Mouse (Mus musculus) intestine, embryonic 14.5 days (tissue): ENCODE results near the gene Sys1. TPM values are rescaled to one million over a fixed set of nuclear protein-coding genes. Genes with fewer than 3 reads are reported as not detected.
A peak's percentile ranks its signal among the peaks of the same experiment; 100 is the strongest.

Experiments
- ATAC-seq: fragments of 200-750 bp; cut with Nextera tagmentation; replicated peaks from 2 replicates; pipeline ENCODE4 v1.8.0; 2017; ENCODE audit warnings: low read depth, moderate number of reproducible peaks, moderate TSS enrichment, moderate library complexity; ENCODE audit not compliant: low FRiP score, low TSS enrichment
- DNase-seq: peaks from one replicate; pipeline ENCODE4 v3.0.0-alpha.2; 2018; ENCODE audit warnings: low spot score
- H3K27ac ChIP-seq: fragments of 300-500 bp; sonication (generic); 2 replicates; pipeline ENCODE4 v1.5.1; 2014; ENCODE audit warnings: low read depth, mild to moderate bottlenecking, control low read depth
- H3K27me3 ChIP-seq: fragments of 300-500 bp; sonication (generic); replicated peaks from 2 replicates; pipeline ENCODE4 v1.6.1; 2014; ENCODE audit warnings: low read length, control low read depth; ENCODE audit not compliant: control insufficient read depth, insufficient read depth
- H3K36me3 ChIP-seq: fragments of 300-500 bp; sonication (generic); 2 replicates; pipeline ENCODE4 v1.6.1; 2014; ENCODE audit warnings: low read length, control low read depth; ENCODE audit not compliant: control insufficient read depth, insufficient read depth
- H3K4me1 ChIP-seq: fragments of 300-500 bp; sonication (generic); replicated peaks from 2 replicates; pipeline ENCODE4 v1.6.1; 2014; ENCODE audit warnings: low read length, control low read depth, mixed read lengths; ENCODE audit not compliant: control insufficient read depth, insufficient read depth
- H3K4me2 ChIP-seq: fragments of 300-500 bp; sonication (generic); 2 replicates; pipeline ENCODE4 v1.6.1; 2014; ENCODE audit warnings: low read length
- H3K4me3 ChIP-seq: fragments of 300-500 bp; sonication (generic); 2 replicates; pipeline ENCODE4 v1.5.1; 2014; ENCODE audit warnings: low read depth, low read length, control low read depth, mixed read lengths
- H3K9ac ChIP-seq: fragments of 300-500 bp; sonication (generic); 2 replicates; pipeline ENCODE4 v1.6.1; 2014; ENCODE audit warnings: mild to moderate bottlenecking, low read length
- H3K9me3 ChIP-seq: fragments of 300-500 bp; sonication (generic); 2 replicates; pipeline ENCODE4 v1.6.1; 2016; ENCODE audit warnings: low read length, control low read depth; ENCODE audit not compliant: control insufficient read depth
- WGBS: fragments of 180-500 bp; shearing (Covaris S2); extraction: QIAGEN DNeasy Blood & Tissue Kit; methylation state at CpG from one replicate; pipeline ENCODE4 v1.1.7; 2014; 5-methylcytosine and 5-hydroxymethylcytosine counted together
- polyA plus RNA-seq: library from polyadenylated mRNA; unstranded; fragments of >200 nt; fragmentation: Nextera tagmentation; extraction: Ambion mirVana; gene quantifications from 2 replicates; pipeline ENCODE4 v1.2.1, GENCODE M21; 2014

Gene Sys1
- polyA plus RNA-seq, 1 experiment from 2014 or later: 65.2 TPM

DNA sequence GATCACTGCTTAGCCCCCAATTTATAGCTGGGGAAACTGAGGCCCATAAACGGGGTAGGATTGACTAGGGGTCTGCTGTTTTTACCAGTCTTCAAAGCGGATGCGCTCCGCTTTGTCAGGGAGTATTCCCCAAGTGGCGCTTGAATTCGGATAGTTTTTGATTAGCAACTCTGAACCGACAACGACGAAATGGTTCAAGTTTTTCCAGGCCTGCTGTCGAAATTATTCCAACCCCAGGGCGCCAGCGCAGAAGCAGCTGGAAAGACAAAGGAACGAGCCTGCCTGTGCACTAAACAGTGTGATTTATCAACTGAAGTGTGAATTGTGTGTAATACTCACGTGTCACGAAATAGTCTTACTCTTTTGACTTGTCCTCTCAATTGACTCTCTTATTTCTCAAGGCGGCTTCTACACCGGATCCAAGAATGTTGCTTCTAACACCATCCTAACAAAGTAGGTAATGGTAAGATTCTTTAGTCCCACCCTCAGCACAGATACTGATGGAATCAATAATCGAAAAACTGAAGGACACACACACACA, 13.2 kb upstream of the Sys1 start, which contains the start of gene Sdc4:
Sdc4 (minus strand) TSS at position 428 of the 541 bp plus-strand sequence.
- WGBS: 10% methylated on average over 18 of the region's 18 CpGs
- H3K4me2 ChIP-seq: peak within 1 kb of the TSS; percentile 79
- H3K27ac ChIP-seq: peak within 1 kb of the TSS; percentile 59
- H3K4me1 ChIP-seq: peaks cover 8% of the 10 kb centered on the region; the same call in 1 of the 2 replicates
- H3K27me3 ChIP-seq: no peaks in the 10 kb centered on the region
- no peaks in the 10 kb centered on the region for H3K9me3 ChIP-seq
- peak within 1 kb of the TSS; percentile 84 for H3K9ac ChIP-seq
- ATAC-seq: peak; percentile 4; the same call in 1 of the 2 replicates
- peak within 1 kb of the TSS; percentile 70 for H3K4me3 ChIP-seq
- no peaks in the 10 kb centered on the region for H3K36me3 ChIP-seq
- no peak for DNase-seq

DNA sequence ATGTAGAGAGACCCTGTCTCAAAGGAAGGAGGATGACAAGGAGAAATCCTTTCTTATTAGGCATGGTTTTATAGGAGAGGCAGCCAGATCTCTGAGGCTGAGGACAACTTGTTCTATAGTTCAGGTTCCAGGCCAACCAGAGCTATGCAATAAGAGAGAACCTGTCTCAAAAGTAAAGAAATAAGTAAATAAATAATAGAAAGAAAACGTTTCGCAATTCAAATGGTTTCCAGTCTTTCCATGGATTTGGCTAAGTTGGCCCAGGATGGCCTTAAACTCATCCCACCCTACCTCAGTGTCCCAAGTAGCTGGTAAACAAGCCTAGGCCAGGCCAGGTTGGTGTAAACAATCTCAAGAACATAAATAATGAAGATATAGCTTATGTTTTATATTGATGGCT, 12.1 kb upstream of the Sys1 start:
- no peak for ATAC-seq
- H3K27me3 ChIP-seq: no peaks in the 10 kb centered on the region
- WGBS: 78% methylated on average over 2 of the region's 2 CpGs

DNA sequence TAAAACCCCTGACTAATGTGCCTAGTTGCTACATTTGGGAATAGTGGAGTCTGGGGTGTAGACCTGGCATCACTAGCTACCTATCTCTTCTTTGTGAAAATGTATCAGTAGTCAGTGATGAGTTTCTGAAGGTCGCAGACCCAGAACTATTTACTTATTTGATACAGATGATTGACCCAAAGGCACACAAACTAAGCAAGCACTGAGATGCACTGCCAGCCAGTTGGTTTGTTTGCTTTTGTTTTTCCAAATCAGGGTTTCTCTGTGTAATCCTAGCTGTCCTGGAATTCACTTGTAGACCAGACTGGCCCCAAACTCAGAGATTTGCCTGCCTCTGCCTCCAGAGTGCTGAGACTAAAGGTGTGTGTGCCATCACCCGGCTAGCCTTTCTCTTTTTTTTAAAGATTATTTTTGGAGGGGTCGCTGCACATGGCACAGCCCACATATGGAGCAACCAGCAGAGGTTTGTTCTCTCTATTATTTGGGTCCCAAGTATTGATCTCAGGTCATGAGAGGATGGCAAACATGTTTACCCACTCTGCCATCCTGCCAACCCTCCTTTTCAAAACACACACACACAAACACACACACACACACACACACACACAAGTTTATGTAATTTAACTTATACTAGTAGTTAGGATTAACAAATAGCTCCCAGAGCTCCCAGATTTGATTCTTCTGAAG, 11.2 kb upstream of the Sys1 start:
- DNase-seq (no peak), ATAC-seq (no peak)
- WGBS: 83% methylated on average over 3 of the region's 3 CpGs
- H3K27me3 ChIP-seq: no peaks in the 10 kb centered on the region
- no peak overlapping the region for H3K4me2 ChIP-seq
- 0 out of 2 replicates have a peak, but pooled peaks cover 11% of the 10 kb centered on the region for H3K4me1 ChIP-seq
- no peak overlapping the region for H3K9ac ChIP-seq
- no peaks in the 10 kb centered on the region for H3K36me3 ChIP-seq
- no peak overlapping the region for H3K4me3 ChIP-seq
- no peaks in the 10 kb centered on the region for H3K9me3 ChIP-seq
- H3K27ac ChIP-seq: no peak overlapping the region

More for the DNA sequence above, 12.1 kb upstream of the Sys1 start:
- no peak for DNase-seq
- no peak overlapping the region for H3K4me2 ChIP-seq
- H3K9me3 ChIP-seq: no peaks in the 10 kb centered on the region
- no peak overlapping the region for H3K9ac ChIP-seq
- no peaks in the 10 kb centered on the region for H3K36me3 ChIP-seq
- no peak overlapping the region for H3K27ac ChIP-seq
- peaks cover 14% of the 10 kb centered on the region; the same call in 1 of the 2 replicates for H3K4me1 ChIP-seq
- no peak overlapping the region for H3K4me3 ChIP-seq

DNA sequence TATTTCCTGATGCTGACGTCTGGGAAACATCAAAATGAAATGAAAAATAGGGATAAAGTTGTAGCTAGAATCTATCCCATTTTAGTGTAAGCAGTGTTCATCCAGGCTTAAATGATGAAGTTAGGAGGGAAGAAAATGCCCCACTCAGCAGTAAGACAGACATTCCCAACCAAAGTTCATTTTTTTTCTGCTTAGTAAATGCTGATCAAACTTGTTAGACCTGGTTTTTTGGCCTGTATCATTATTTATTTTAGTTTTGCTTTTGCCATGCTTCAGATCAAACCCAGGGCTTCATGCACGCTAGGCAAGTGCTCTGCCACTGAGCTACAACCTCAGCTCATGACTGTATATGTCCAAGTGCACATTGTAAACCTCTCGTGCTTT, 10.7 kb upstream of the Sys1 start:
- no peak overlapping the region for H3K27ac ChIP-seq
- ATAC-seq (no peak), DNase-seq (no peak)
- no peaks in the 10 kb centered on the region for H3K27me3 ChIP-seq
- H3K9me3 ChIP-seq: no peaks in the 10 kb centered on the region
- H3K4me2 ChIP-seq: no peak overlapping the region
- no peak overlapping the region for H3K9ac ChIP-seq
- H3K36me3 ChIP-seq: no peaks in the 10 kb centered on the region
- H3K4me1 ChIP-seq: 0 out of 2 replicates have a peak, but pooled peaks cover 11% of the 10 kb centered on the region
- WGBS: 70% methylated on average over 3 of the region's 3 CpGs
- no peak overlapping the region for H3K4me3 ChIP-seq

DNA sequence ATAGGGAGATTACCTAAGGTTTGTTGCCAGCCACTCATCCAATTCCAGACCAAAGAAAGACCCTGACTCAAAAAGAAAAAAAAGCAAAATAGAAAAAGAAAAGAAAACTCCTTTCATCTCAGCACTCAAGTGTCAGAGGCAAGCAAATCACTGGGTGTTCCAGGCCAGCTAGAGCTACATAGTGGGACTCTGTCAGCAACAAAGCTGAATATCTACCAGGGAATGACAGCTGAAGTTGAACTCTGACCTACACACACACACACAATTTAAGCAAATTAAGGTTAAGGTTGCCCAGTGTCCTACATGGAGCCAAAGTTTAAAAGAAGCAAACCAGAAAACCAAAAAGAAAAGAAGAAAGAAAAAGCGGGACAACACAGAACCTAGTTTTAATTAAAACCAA, 8.6 kb upstream of the Sys1 start:
- H3K9ac ChIP-seq: no peak overlapping the region
- DNase-seq (no peak), ATAC-seq (no peak)
- no peak overlapping the region for H3K4me2 ChIP-seq
- H3K4me1 ChIP-seq: 0 out of 2 replicates have a peak, but pooled peaks cover 11% of the 10 kb centered on the region
- H3K9me3 ChIP-seq: no peaks in the 10 kb centered on the region
- H3K4me3 ChIP-seq: no peak overlapping the region
- H3K27ac ChIP-seq: no peak overlapping the region
- no peaks in the 10 kb centered on the region for H3K36me3 ChIP-seq
- 86% methylated on average over 1 of the region's 1 CpGs for WGBS
- H3K27me3 ChIP-seq: no peaks in the 10 kb centered on the region

DNA sequence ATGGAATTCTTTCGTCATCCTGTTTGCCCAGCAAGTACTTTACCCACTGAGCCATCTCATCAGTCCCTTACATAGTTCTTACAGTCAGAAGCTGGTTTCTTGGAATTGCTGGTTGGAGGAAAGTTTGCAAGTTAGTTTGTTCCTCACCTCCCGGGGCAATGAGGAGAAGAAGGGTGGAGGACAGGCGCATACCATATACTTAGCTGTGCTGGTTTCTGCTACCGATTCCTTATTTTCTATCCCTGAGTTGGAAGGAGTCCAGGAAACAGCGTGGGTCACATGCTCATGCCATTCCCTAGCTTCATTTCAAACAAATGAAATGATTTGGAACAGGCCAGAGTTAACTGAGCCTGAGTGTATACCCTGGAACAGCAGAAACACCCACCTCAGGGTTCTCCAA, 7.8 kb upstream of the Sys1 start:
- 0 out of 2 replicates have a peak, but pooled peaks cover 6% of the 10 kb centered on the region for H3K4me1 ChIP-seq
- ATAC-seq (0 out of 2 replicates have a peak, but pooled peaks have one; percentile 30), DNase-seq (no peak)
- H3K9ac ChIP-seq: no peak overlapping the region
- 59% methylated on average over 5 of the region's 5 CpGs for WGBS
- no peaks in the 10 kb centered on the region for H3K36me3 ChIP-seq
- H3K4me2 ChIP-seq: no peak overlapping the region
- H3K4me3 ChIP-seq: no peak overlapping the region
- H3K27ac ChIP-seq: no peak overlapping the region
- no peaks in the 10 kb centered on the region for H3K9me3 ChIP-seq
- H3K27me3 ChIP-seq: no peaks in the 10 kb centered on the region

DNA sequence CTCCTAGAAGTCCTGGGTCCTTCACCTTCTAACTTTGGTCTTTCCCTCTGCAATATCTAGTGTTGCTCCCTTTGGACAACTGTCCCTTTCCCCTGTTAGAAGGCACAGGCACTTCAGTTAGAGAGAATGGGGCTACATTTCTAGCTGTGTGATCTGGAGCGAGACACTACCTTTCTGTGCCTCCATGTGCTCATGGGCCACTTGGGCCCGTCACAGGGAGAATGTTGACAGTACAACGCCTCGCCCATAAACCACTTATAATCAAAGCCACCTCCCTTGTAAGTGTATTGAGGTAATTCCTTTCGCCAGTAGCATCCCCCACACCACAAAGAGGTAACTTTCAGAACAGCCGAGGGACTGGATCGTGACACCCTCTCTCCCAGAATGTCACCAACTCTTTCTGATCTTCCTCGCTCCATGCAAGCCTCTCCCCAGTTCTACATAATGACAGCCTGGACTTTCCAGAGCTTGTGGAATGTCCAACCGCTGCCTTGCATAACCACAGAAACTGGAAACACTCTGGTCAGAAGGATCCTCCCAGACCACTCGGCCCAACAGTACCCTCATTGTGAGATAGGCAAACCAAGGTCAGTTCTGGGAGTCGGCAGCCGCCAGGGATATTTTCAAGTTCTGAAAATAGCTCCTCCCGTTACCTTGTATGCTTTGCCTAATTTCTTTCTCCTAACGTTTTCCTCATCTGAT, 7.3 kb upstream of the Sys1 start:
- 72% methylated on average over 14 of the region's 14 CpGs for WGBS
- no peak overlapping the region for H3K9ac ChIP-seq
- no peak overlapping the region for H3K4me3 ChIP-seq
- H3K27me3 ChIP-seq: no peaks in the 10 kb centered on the region
- no peak overlapping the region for H3K4me2 ChIP-seq
- ATAC-seq (no peak), DNase-seq (no peak)
- no peak overlapping the region for H3K27ac ChIP-seq
- 0 out of 2 replicates have a peak, but pooled peaks cover 6% of the 10 kb centered on the region for H3K4me1 ChIP-seq
- no peaks in the 10 kb centered on the region for H3K9me3 ChIP-seq
- no peaks in the 10 kb centered on the region for H3K36me3 ChIP-seq

DNA sequence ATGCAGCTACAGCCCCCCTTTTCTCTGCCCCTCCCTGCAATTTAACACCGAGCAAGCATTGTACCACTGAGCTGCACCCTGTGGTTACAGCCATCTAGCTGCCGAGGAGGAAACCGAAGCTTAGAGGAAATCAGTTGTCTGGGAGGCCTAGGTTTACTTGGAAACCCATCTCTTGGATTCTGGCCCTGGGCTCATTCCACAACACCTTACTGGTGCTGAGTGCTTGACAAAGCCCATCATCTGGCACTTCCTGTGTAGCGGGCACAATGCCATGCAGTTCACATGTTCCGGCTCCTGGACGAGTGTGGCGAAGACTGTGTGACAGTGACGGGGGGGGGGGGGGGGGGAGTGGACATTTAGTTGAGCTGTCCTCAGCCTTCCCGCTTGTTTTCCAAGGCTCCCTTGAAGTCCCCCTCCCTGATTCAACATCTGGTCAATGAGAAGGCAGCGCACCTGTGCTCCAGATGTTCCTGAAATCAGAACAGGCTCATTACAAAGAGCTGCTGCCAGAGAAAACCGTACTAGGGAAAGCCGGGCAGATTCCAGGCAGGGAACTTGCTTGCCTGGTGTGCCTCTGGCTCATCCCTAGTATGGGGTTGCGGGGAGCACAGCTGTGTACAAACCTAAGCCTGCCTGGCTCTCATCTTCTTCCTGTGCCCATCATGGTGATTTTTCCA, 4.6 kb upstream of the Sys1 start:
- Histone ChIP-seq H3K36me3 (no peaks in the 10 kb centered on the region), H3K4me2 (no peak overlapping the region), H3K27ac (no peak overlapping the region), H3K4me3 (no peak overlapping the region), H3K9ac (no peak overlapping the region), H3K9me3 (no peaks in the 10 kb centered on the region), H3K27me3 (no peaks in the 10 kb centered on the region), H3K4me1 (peaks cover 23% of the 10 kb centered on the region)
- 60% methylated on average over 12 of the region's 13 CpGs for WGBS
- DNase-seq (no peak), ATAC-seq (no peak)
